Mouse (Mus musculus) forebrain, postnatal 0 days (tissue): ENCODE measurements at regions not wholly inside any gene's neighbourhood (a gene's known extent, or its start where the extent isn't known, plus 50 kb on each side); places are given as distances from the start of the nearest gene placed in this dataset.
"Not testable (repeated sequence)": the region's sequence is repeated elsewhere in the genome, so short reads cannot be mapped to it uniquely, and the experiment has no call there.

ENCODE experiments used
- ATAC-seq: fragments of 200-750 bp; cut with Nextera tagmentation; 2 replicates; pipeline ENCODE4 v1.8.0; 2017; ENCODE audit warnings: mild to moderate bottlenecking, moderate library complexity
- DNase-seq: peaks from one replicate; pipeline ENCODE4 v3.0.0-alpha.2; 2015
- H3K27ac ChIP-seq: fragments of 300-500 bp; sonication (generic); 2 replicates; pipeline ENCODE4 v1.5.1; 2014; ENCODE audit warnings: low read depth, mild to moderate bottlenecking, antibody characterized with exemption, low read length, moderate library complexity, mixed read lengths
- H3K27me3 ChIP-seq: fragments of 300-500 bp; sonication (generic); 2 replicates; pipeline ENCODE4 v1.6.1; 2014; ENCODE audit warnings: mild to moderate bottlenecking, low read length, mixed read lengths; ENCODE audit not compliant: insufficient read depth
- H3K36me3 ChIP-seq: fragments of 300-500 bp; sonication (generic); 2 replicates; pipeline ENCODE4 v1.6.1; 2014; ENCODE audit warnings: mild to moderate bottlenecking, moderate library complexity; ENCODE audit not compliant: insufficient read depth
- H3K4me1 ChIP-seq: fragments of 300-500 bp; sonication (generic); 2 replicates; pipeline ENCODE4 v1.6.1; 2014; ENCODE audit warnings: antibody characterized with exemption; ENCODE audit not compliant: insufficient read depth
- H3K4me2 ChIP-seq: fragments of 300-500 bp; sonication (generic); 2 replicates; pipeline ENCODE4 v1.6.1; 2014; ENCODE audit warnings: low read depth, mild to moderate bottlenecking, moderate library complexity
- H3K4me3 ChIP-seq: fragments of 300-500 bp; sonication (generic); 2 replicates; pipeline ENCODE4 v1.5.1; 2014; ENCODE audit warnings: low read depth, low read length, mixed read lengths
- H3K9ac ChIP-seq: fragments of 300-500 bp; sonication (generic); 2 replicates; pipeline ENCODE4 v1.6.1; 2014; ENCODE audit warnings: mild to moderate bottlenecking
- H3K9me3 ChIP-seq: fragments of 300-500 bp; sonication (generic); 2 replicates; pipeline ENCODE4 v1.6.1; 2016; ENCODE audit warnings: low read length
- CTCF ChIP-seq: sonication (generic); IDR thresholded peaks from 2 replicates; pipeline ENCODE4 v1.5.1; 2016; ENCODE audit warnings: antibody characterized with exemption, control low read depth, low read depth
- WGBS: fragments of 180-500 bp; shearing (Covaris S2); extraction: QIAGEN DNeasy Blood & Tissue Kit; methylation state at CpG from one replicate; pipeline ENCODE4 v1.1.7; 2014; 5-methylcytosine and 5-hydroxymethylcytosine counted together

GRCm38 (mm10) chr14:53803698-53804620, 449.9 kb downstream of the Dad1 start:
- Histone ChIP-seq H3K9ac (no peak overlapping the region), H3K9me3 (no peaks in the 10 kb centered on the region), H3K27ac (no peak overlapping the region), H3K27me3 (no peaks in the 10 kb centered on the region), H3K4me2 (peak overlapping the region; percentile 17), H3K4me1 (no peaks in the 10 kb centered on the region), H3K36me3 (no peaks in the 10 kb centered on the region), H3K4me3 (no peak overlapping the region)
- peak; percentile 91 for TF ChIP-seq CTCF
- ATAC-seq: peak; percentile 89
- peak; percentile 90 for DNase-seq
- 31% methylated on average over 17 of the region's 17 CpGs for WGBS

GRCm38 (mm10) chr14:53802547-53802946, 451.4 kb downstream of the Dad1 start:
- TF ChIP-seq CTCF: no peak
- WGBS: 83% methylated on average over 3 of the region's 3 CpGs
- Histone ChIP-seq H3K9me3 (no peaks in the 10 kb centered on the region), H3K27me3 (no peaks in the 10 kb centered on the region), H3K4me1 (no peaks in the 10 kb centered on the region), H3K27ac (no peak overlapping the region), H3K36me3 (no peaks in the 10 kb centered on the region), H3K4me2 (no peak overlapping the region), H3K9ac (no peak overlapping the region), H3K4me3 (no peak overlapping the region)
- ATAC-seq (no peak), DNase-seq (no peak)

GRCm38 (mm10) chr14:53800508-53801136, 453.3 kb downstream of the Dad1 start:
- H3K4me1 ChIP-seq: no peaks in the 10 kb centered on the region
- no peak overlapping the region for H3K9ac ChIP-seq
- no peaks in the 10 kb centered on the region for H3K27me3 ChIP-seq
- no peak overlapping the region for H3K4me2 ChIP-seq
- 90% methylated on average over 11 of the region's 11 CpGs for WGBS
- no peak for TF ChIP-seq CTCF
- no peaks in the 10 kb centered on the region for H3K36me3 ChIP-seq
- DNase-seq (no peak), ATAC-seq (no peak)
- no peak overlapping the region for H3K27ac ChIP-seq
- H3K4me3 ChIP-seq: no peak overlapping the region
- H3K9me3 ChIP-seq: no peaks in the 10 kb centered on the region

GRCm38 (mm10) chr14:53795160-53795559, 458.7 kb downstream of the Dad1 start:
- ATAC-seq, H3K4me3 ChIP-seq, H3K9me3 ChIP-seq, H3K9ac ChIP-seq, H3K27ac ChIP-seq, H3K36me3 ChIP-seq, H3K27me3 ChIP-seq, DNase-seq, H3K4me2 ChIP-seq, H3K4me1 ChIP-seq: not testable (repeated sequence)
- 76% methylated on average over 1 of the region's 1 CpGs for WGBS

GRCm38 (mm10) chr14:53794527-53794926, 459.4 kb downstream of the Dad1 start:
- H3K36me3 ChIP-seq: no peaks in the 10 kb centered on the region
- ATAC-seq (no peak), DNase-seq (no peak)
- TF ChIP-seq CTCF: no peak
- no peak overlapping the region for H3K9ac ChIP-seq
- no peaks in the 10 kb centered on the region for H3K9me3 ChIP-seq
- no peak overlapping the region for H3K27ac ChIP-seq
- no peak overlapping the region for H3K4me3 ChIP-seq
- no peak overlapping the region for H3K4me2 ChIP-seq
- H3K27me3 ChIP-seq: no peaks in the 10 kb centered on the region
- 81% methylated on average over 5 of the region's 5 CpGs for WGBS
- no peaks in the 10 kb centered on the region for H3K4me1 ChIP-seq

- ATAC-seq, H3K9me3 ChIP-seq, H3K27me3 ChIP-seq, H3K36me3 ChIP-seq, H3K4me1 ChIP-seq, H3K4me2 ChIP-seq, DNase-seq, H3K27ac ChIP-seq, H3K4me3 ChIP-seq, H3K9ac ChIP-seq: not testable (repeated sequence)
- 72% methylated on average over 1 of the region's 1 CpGs for WGBS
Observed at GRCm38 (mm10) chr14:53792432-53792831, 461.5 kb downstream of the Dad1 start.

GRCm38 (mm10) chr14:53785547-53785946, 468.4 kb downstream of the Dad1 start:
- H3K27me3 ChIP-seq, H3K9me3 ChIP-seq, H3K4me1 ChIP-seq, H3K9ac ChIP-seq, H3K36me3 ChIP-seq, H3K4me2 ChIP-seq, DNase-seq, H3K27ac ChIP-seq, ATAC-seq, H3K4me3 ChIP-seq: not testable (repeated sequence)
- 71% methylated on average over 2 of the region's 2 CpGs for WGBS
